Mouse (Mus musculus): Measurements from ENCODE around the gene Hist1h3e. TPM values are rescaled to one million over a fixed set of nuclear protein-coding genes. Genes with fewer than 3 reads are reported as not detected.
A peak's percentile ranks its signal among the peaks of the same experiment; 100 is the strongest.
"Not testable (repeated sequence)": the region's sequence is repeated elsewhere in the genome, so short reads cannot be mapped to it uniquely, and the experiment has no call there.

Gene Hist1h3e
- polyA plus RNA-seq, 1 experiment = 1.7 TPM

DNA sequence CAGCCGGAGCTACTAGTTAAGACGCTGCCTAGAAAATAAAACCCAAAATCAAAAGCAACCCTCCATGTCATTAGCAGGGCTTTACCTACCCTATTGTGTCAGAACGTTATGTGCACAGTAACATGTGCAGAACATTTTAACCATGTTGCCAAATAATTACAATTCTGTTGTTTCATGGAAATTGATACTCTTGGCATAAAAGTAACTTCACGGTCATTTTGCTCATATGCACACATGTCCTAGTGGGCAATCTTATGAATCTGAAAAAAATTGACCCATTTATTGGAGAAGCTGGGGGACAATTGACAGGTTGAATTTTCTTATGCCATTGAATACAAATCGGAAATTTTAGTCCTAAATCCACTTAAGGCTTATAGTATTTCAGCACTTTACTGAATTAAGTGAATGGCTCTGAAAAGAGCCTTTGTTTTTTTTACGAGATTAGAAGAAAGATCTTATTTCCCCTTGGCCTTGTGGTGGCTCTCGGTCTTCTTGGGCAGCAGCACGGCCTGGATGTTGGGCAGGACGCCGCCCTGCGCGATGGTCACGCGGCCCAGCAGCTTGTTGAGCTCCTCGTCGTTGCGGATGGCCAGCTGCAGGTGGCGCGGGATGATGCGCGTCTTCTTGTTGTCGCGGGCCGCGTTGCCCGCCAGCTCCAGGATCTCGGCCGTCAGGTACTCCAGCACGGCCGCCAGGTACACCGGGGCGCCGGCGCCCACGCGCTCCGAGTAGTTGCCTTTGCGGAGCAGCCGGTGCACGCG, 8.3 kb upstream of the Hist1h3e start:
- not testable (repeated sequence) for H3K27me3 ChIP-seq (ENCODE audit: control insufficient read depth, insufficient read depth, insufficient read length); H3K79me2 ChIP-seq (ENCODE audit: control insufficient read depth, insufficient read depth); H3K36me3 ChIP-seq (ENCODE audit: control insufficient read depth, insufficient read depth); H3ac ChIP-seq (ENCODE audit: control insufficient read depth, insufficient read length)
- Histone ChIP-seq H3K4me2 (ENCODE audit: low read depth) (peak overlapping the region; percentile 61), H3K4me3 (peak overlapping the region; percentile 27)
- TF ChIP-seq POLR2A (IDR thresholded peaks at IDR 0.05; ENCODE audit: insufficient read length, low read depth) = peak; percentile 30
- peak; percentile 31 for TF ChIP-seq POLR2AphosphoS2 (IDR thresholded peaks at IDR 0.05; ENCODE audit: insufficient read length, low read depth)

DNA sequence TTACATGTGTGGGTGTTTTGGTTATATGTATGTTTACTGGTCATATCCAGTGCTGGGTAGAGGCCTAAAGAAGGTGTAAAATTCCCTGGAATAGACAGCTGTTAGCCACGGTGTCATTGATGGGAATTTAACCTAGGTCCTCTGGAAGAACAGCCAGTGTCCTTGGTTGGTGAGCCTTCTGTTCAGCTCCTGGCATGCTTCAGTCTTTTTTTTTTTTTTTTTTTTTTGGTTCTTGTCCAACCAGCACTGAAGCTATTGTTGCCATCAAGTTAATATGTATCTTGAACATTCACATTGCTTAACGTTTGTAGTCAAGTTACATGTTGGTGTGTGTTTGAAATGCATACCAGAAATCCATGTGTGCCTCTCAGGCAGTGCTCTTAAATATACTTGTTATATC, 2.3 kb upstream of the Hist1h3e start:
- no peaks in the 10 kb centered on the region for H3K79me2 ChIP-seq (ENCODE audit: control insufficient read depth, insufficient read depth)
- TF ChIP-seq USF1 (IDR thresholded peaks at IDR 0.05; ENCODE audit: low read depth) (no peak), CEBPB (IDR thresholded peaks at IDR 0.05; ENCODE audit: insufficient read depth, poor library complexity, severe bottlenecking) (no peak), MYOG (IDR thresholded peaks at IDR 0.05; ENCODE audit: control insufficient read depth in 1 of 3, insufficient read depth in 1 of 3, insufficient read length in 2 of 3, low read depth in 2 of 3) (no peak), TCF12 (IDR thresholded peaks at IDR 0.05; ENCODE audit: insufficient read depth, poor library complexity, severe bottlenecking) (no peak), REST (IDR thresholded peaks at IDR 0.05; ENCODE audit: insufficient read depth, insufficient read length) (no peak), POLR2AphosphoS2 (IDR thresholded peaks at IDR 0.05; ENCODE audit: insufficient read length, low read depth) (no peak), SRF (IDR thresholded peaks at IDR 0.05; ENCODE audit: control insufficient read depth, insufficient read length, low read depth) (no peak), MAX (IDR thresholded peaks at IDR 0.05; ENCODE audit: low read depth) (no peak), MYOD1 (IDR thresholded peaks at IDR 0.05; ENCODE audit: control insufficient read depth in 1 of 3, insufficient read length in 2 of 3, low read depth in 2 of 3) (no peak), POLR2A (IDR thresholded peaks at IDR 0.05; ENCODE audit: insufficient read length, low read depth) (no peak), TCF3 (IDR thresholded peaks at IDR 0.05; ENCODE audit: insufficient read length, low read depth) (no peak), E2F4 (IDR thresholded peaks at IDR 0.05; ENCODE audit: insufficient read depth) (no peak)
- no peaks in the 10 kb centered on the region for H3K36me3 ChIP-seq (ENCODE audit: control insufficient read depth, insufficient read depth)
- H3K27me3 ChIP-seq (ENCODE audit: control insufficient read depth, insufficient read depth, insufficient read length) = no peaks in the 10 kb centered on the region
- no peak overlapping the region for H3ac ChIP-seq (ENCODE audit: control insufficient read depth, insufficient read length)
- no peak overlapping the region for H3K4me2 ChIP-seq (ENCODE audit: low read depth)
- no peak overlapping the region for H3K4me3 ChIP-seq

DNA sequence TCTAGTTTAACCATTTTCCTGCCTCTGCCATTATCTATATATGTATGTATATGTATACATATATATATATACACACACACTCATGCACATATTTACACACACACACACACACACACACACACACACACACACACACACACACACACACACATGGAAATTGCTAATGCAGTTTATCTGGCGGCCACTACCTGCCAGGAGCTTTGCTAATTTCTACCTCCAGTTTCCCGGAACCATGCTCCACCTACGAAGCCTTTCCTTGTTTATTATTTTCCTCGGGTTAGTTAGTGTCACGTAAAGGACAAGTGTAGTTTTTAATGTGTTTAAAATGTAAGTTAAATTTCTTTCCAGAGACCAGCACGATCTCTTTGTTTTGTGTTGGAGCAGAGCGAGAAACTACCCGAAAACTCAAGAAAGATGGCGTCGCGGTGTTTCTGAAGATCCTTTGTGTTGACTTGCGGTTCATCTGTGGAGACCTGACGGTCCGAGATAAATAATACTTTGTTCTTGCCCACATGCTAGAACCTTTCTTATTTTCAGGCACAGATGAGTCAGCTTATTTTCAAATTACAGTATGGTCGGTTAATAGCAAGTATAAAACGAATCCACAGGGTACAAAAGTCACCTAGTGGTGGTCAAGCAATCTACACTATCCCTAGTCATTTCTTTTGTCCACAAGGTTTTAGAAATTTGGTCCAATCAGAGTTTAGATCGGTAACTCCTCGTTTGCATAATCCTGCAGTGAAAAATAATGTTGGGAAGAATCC, 712 bp upstream of the Hist1h3e start:
- Histone ChIP-seq H3K4me3 (peak overlapping the region; percentile 28), H3ac (ENCODE audit: control insufficient read depth, insufficient read length) (no peak overlapping the region)
- TF ChIP-seq CEBPB (IDR thresholded peaks at IDR 0.05; ENCODE audit: insufficient read depth, poor library complexity, severe bottlenecking) (no peak), SRF (IDR thresholded peaks at IDR 0.05; ENCODE audit: control insufficient read depth, insufficient read length, low read depth) (no peak), TCF3 (IDR thresholded peaks at IDR 0.05; ENCODE audit: insufficient read length, low read depth) (no peak)

DNA sequence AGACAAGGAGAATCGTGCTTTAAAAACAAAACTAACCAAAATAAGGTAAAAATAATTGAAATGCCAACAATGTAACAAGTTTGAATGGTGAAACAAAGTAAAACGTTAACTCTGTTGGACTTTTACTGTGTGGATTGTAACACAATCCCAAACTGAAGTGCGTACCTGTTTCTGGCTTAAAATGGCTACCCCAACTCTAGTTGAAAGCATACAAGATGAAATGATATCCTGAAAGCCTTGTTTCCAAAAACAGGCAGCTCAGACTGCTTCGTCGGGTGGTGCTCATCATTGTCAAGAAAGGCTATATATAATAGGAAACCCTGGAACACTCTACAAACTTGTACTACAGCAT, 662 bp downstream of the Hist1h3e start:
- peak overlapping the region; percentile 28 for H3K4me3 ChIP-seq
- not testable (repeated sequence) for H3K79me2 ChIP-seq (ENCODE audit: control insufficient read depth, insufficient read depth); H3K27me3 ChIP-seq (ENCODE audit: control insufficient read depth, insufficient read depth, insufficient read length); H3K36me3 ChIP-seq (ENCODE audit: control insufficient read depth, insufficient read depth); H3ac ChIP-seq (ENCODE audit: control insufficient read depth, insufficient read length)
- peak overlapping the region; percentile 99 for H3K4me2 ChIP-seq (ENCODE audit: low read depth)

More for the DNA sequence above, 712 bp upstream of the Hist1h3e start:
- peak overlapping the region; percentile 99 for H3K4me2 ChIP-seq (ENCODE audit: low read depth)
- H3K27me3 ChIP-seq (ENCODE audit: control insufficient read depth, insufficient read depth, insufficient read length) = no peaks in the 10 kb centered on the region
- H3K36me3 ChIP-seq (ENCODE audit: control insufficient read depth, insufficient read depth) = no peaks in the 10 kb centered on the region
- no peaks in the 10 kb centered on the region for H3K79me2 ChIP-seq (ENCODE audit: control insufficient read depth, insufficient read depth)

DNA sequence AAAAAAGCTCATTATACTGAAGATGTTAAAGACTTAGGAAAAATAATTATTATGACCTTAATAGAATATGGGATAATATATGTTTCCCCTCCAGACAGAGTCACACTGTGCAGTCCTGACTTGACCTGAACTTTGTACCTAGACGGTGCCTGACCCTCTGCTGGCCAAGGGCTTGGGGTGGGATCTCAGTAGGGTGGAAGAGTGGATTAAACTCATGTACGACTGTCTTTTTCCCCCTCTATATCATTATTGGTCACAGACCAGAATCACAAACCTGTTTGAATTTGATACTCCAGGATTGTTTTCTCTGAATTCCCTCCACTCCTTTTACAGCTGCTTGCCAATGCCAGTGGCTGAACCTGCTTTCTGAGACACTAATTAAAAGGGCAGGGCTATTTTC, 1.5 kb downstream of the Hist1h3e start:
- not testable (repeated sequence) for H3K4me2 ChIP-seq (ENCODE audit: low read depth); H3K4me3 ChIP-seq; H3K27me3 ChIP-seq (ENCODE audit: control insufficient read depth, insufficient read depth, insufficient read length); H3K36me3 ChIP-seq (ENCODE audit: control insufficient read depth, insufficient read depth); H3K79me2 ChIP-seq (ENCODE audit: control insufficient read depth, insufficient read depth); H3ac ChIP-seq (ENCODE audit: control insufficient read depth, insufficient read length)

DNA sequence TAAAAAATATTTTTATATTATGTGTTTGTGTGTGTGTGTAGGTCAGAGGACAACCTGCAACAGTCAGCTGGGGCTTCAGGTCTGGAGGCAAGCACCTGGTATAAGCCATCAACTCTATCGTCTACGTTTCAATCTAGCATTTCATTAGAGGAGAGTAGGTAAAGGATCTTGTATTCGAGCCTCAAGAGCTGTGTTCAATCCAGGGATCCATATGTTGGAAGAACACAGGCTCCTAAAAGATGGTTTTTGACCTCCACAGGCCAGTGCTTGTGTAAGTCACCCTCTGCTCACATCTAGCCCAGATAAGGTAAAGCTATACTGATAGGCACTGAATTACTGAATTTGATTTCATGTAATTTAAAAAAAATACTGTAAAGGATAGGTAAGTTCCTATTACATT, 5.3 kb downstream of the Hist1h3e start:
- Histone ChIP-seq H3ac (ENCODE audit: control insufficient read depth, insufficient read length) (no peak overlapping the region), H3K27me3 (ENCODE audit: control insufficient read depth, insufficient read depth, insufficient read length) (no peaks in the 10 kb centered on the region), H3K79me2 (ENCODE audit: control insufficient read depth, insufficient read depth) (no peaks in the 10 kb centered on the region), H3K4me2 (ENCODE audit: low read depth) (peak overlapping the region; percentile 68), H3K4me3 (peak overlapping the region; percentile 52), H3K36me3 (ENCODE audit: control insufficient read depth, insufficient read depth) (no peaks in the 10 kb centered on the region)
- no peak for TF ChIP-seq CEBPB (IDR thresholded peaks at IDR 0.05; ENCODE audit: insufficient read depth, poor library complexity, severe bottlenecking)
- TF ChIP-seq POLR2A (IDR thresholded peaks at IDR 0.05; ENCODE audit: insufficient read length, low read depth) = no peak
- TF ChIP-seq TCF3 (IDR thresholded peaks at IDR 0.05; ENCODE audit: insufficient read length, low read depth) = no peak
- no peak for TF ChIP-seq REST (IDR thresholded peaks at IDR 0.05; ENCODE audit: insufficient read depth, insufficient read length)
- no peak for TF ChIP-seq MYOG (IDR thresholded peaks at IDR 0.05; ENCODE audit: control insufficient read depth in 1 of 3, insufficient read depth in 1 of 3, insufficient read length in 2 of 3, low read depth in 2 of 3)
- no peak for TF ChIP-seq POLR2AphosphoS2 (IDR thresholded peaks at IDR 0.05; ENCODE audit: insufficient read length, low read depth)
- TF ChIP-seq USF1 (IDR thresholded peaks at IDR 0.05; ENCODE audit: low read depth) = no peak
- no peak for TF ChIP-seq SRF (IDR thresholded peaks at IDR 0.05; ENCODE audit: control insufficient read depth, insufficient read length, low read depth)
- TF ChIP-seq MYOD1 (IDR thresholded peaks at IDR 0.05; ENCODE audit: control insufficient read depth in 1 of 3, insufficient read length in 2 of 3, low read depth in 2 of 3) = no peak
